Mouse (Mus musculus) A20 (cell line): ENCODE measurements around the gene Inka1.

Experiments
- DNase-seq: peaks from one replicate; pipeline ENCODE4 v3.0.0-alpha.2; 2011; ENCODE audit warnings: low read depth, low spot score

The Inka1 gene

GRCm38 (mm10) chr9:107984052-107984753 lies 1.5 kb downstream of the Inka1 start:
- DNase-seq = no peak

DNA sequence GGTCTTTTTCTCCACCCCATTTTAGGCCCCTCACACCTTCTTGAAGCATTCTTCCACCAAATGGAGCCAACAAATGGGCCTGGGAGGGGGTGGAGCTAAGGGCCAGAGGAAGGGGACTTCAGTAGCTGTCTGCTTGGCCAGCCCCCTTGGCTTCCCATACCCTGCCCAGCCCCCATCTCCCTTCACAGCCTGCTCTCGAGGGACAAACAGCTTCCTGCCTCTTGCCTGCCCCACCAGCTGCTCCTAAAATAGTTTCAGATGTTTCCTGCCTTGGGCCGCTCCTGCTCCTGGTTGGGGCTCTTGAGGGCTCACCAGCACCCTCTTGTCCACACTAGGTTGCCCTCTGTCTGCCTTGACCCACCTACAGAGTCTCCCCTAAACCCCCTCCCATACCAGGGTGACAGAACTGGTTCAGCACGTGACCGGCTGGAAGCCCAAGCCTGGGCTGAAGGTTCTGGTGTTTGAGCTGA lies 2.2 kb downstream of the Inka1 start:
- no peak for DNase-seq

- DNase-seq = no peak
These were observed 2.9 kb downstream of the Inka1 start, which contains the start of gene Gm20661 for GRCm38 (mm10) chr9:107982681-107983346. Gene Gm20661, plus strand, starts transcription at chr9:107983058.

- DNase-seq = no peak
These were observed 3.7 kb downstream of the Inka1 start for GRCm38 (mm10) chr9:107981684-107982605.

GRCm38 (mm10) chr9:107978815-107979214 lies 6.9 kb downstream of the Inka1 start:
- DNase-seq = no peak

DNA sequence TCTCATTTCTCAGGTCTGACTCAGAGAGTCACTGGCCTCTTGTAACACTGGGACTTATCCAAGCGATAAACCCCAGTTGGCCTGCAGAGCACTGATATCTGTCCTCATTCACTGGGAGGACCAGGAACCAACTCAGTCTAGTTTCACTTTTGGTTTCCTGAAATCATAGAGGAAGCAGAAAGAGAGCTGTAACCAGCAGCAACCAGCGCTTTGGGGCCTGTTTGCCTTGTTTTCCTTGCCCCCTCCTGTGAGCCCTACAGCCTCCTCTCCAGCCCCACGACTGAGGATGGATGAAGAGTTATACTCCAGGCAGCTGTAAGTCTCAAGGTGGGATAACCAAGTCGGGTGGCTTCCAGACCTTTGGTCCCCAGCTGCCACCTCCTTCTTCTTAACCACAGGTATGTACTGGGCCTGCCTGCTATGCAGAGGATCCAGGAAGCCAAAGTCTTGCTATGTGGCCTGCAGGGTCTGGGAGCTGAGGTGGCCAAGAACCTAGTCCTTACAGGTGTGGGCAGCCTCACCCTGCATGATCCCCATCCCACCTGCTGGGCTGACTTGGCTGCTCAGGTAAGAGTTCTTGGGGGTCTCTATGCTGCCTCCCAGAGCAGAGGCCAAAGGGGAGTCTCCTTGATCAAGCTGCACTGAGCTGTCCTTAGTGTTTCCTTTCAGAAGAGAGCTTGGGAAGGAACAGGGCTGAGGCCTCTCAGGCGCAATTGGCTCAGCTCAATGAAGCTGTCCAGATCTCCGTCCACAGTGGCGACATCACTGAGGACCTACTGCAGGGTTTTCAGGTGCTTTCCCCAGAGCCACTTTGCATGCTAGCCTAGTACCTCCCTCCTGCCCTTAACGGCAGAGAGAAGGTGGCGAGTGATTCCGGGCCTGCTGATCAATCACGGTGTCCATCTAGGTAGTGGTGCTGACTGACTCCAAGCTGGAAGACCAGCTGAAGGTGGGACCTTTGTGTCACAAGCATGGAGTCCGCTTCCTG lies 10.0 kb downstream of the Inka1 start, which contains the start of gene Uba7:
Gene Uba7 (plus strand): TSS at position 107 of the 988 bp plus-strand sequence.
- DNase-seq = peak; percentile 86

DNA sequence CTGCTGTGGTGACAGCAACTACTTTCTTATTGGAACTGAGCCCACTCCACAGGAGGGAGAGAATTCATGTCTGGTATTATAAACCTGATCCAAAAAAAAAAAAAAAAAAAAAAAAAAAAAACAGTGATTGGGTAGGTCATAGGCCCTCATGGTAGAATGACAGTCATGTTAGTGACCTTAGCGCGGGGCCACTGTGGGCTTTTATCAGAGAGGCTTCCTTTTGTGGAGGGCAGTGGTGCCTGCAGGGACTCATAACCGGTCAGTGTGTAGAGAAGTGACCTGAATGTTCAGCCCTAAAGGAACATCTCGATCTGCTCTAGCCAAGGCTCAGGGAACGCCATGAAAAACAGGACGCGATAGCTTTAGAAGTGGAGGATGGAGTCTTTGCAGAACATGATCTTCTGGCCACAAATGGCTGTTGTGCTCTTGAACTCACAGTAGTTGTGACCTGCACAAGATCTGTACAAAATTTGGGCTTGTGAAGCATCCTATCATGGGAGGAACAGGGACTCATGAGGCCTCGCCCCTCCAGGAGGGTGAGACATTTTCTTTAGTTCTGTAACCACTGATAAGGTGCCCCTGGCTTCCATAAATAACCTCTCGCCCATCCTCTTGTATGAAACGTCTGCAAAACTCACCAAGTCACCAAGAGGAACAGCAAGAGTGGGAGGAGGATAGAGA lies 11.0 kb downstream of the Inka1 start:
- no peak for DNase-seq

DNA sequence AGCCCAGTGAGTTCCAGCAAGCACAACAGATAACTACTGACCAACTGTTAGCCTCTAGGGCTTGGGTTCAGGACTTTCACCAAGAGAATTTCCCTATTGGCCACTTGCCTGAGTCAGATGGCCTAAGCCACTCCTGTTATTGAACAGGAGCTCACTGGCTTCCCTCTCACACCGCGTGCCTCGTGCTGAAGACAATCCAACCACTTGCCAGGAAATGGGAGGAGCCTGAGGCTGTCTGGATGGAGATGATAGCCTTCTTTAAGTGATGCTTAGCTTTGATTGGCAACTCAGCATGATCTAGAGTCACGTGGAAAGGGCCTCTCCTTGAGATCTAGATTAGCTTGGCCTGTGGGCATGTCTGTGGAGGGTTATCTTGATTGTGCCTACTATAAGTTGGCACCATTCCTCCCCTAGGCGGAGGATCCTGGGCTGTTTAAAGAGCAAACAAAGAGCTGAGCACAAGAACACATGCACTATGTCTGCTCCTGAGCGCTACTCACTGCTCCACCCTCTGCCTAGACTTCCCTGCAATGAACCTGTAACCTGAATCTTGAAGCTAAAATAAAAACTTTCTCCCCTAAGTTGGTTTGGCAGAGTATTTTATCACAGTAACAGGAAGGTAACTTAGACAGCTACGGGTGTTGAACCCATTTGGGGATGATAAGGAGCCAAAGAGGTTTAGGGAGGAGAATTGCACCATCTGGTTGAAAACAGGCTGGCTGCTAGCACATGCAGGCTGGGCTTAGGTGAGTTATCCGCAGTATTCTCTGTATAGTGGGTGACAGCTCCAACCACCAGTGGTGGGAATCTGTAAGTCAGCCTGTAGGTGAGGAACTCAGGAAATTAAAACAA lies 13.8 kb downstream of the Inka1 start:
- no peak for DNase-seq

DNA sequence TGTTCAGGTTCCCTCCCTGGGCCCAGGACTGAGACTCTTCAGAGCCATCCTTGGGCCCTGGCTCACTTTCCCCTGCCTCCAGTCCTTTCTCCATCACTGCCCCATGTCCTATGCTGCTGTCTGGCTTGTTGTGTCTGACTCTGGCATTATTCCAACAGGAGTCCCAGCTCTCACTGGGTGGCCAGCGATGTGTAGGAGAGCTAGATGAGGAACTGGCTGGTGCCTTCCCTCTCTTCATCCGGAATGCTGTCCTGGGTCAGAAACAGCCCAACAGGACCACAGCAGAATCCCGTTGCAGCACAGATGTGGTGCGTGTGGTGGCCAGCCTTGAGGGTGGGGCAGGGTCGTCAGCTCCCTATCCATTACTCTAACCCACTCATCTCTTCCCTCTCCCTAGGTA lies 15.4 kb downstream of the Inka1 start:
- no peak for DNase-seq

GRCm38 (mm10) chr9:107968531-107968930 lies 17.1 kb downstream of the Inka1 start:
- no peak for DNase-seq

GRCm38 (mm10) chr9:107967437-107967836 lies 18.2 kb downstream of the Inka1 start:
- DNase-seq = no peak

DNA sequence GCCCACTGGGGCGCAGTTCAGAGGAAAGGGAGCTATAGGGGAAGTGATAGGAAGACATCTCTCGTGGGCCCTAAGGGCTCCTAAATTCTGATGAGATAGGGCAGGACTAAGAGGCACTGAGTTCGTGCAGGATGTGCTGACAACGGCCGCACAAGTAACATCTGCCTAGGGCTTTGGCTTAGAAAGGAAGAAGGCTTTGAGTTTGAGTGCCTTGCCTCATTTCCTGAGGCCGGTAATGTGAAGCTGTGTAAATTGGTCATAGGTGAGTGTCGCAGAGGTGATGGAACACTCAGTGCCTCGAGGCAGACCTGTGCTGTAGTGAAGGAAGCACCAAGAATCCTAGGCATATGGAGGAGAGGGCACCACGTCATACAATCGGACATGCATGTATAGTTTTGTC lies 19.0 kb downstream of the Inka1 start:
- DNase-seq = no peak

DNA sequence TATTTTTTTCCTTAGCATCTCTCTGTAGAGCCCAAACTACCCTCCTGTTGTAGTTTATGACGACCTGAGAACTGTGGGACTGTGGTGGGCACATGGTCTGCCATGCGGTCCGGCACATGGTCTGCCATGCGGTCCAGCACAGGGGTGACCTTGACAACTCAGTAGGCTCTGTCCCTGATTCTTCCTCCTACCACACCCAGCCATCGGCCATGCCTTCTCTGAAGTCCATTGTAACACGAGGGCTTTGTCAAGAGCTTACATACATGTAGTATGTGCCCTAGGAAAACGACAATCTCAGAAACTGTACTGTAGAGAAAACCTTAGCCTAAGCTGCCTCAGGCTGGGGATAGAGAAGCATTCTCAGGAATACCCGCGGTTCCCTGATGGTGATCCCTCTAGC lies 21.0 kb downstream of the Inka1 start:
- no peak for DNase-seq

- peak; percentile 74 for DNase-seq
These were observed 22.0 kb downstream of the Inka1 start for GRCm38 (mm10) chr9:107963700-107964099.

DNA sequence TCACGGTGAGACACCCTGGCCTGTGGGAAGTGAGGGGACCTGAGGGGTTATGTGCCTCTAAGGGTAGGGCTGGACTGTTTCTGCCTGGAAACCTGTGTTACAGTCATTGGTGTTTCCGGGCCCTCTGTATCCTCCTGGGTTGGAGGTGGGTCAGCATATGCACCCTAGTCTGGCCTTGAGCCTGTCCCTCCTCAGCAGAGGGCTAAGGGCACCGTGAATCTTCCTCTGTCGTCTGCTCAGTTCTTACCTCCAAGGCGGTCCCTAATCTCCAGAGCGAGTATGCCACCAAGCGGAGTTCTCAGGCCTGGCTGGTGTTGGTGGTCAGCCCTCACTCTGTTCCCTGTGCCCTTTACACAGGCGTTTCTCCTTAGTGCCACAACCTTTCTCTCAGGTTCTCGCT lies 22.8 kb downstream of the Inka1 start:
- no peak for DNase-seq

DNA sequence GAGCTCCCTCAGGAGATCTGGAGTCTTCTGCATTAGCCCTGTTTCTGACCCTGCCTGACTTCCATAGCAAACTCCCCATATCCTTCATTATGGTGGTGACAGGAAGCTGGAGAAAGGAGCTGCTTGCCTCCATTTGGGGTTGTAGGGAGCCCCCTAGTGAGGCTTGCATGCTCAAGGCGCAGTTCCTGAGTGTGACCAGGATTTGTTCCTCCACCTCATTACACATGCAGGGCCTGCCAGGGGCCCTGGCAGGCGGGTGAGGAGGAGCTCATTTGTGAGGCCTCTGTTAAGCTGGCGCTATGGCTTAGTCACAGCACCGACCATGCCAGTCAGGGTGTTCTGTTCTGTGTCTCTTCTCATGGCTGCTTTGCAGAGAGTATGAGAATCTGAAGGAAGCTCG lies 23.8 kb downstream of the Inka1 start:
- no peak for DNase-seq

DNA sequence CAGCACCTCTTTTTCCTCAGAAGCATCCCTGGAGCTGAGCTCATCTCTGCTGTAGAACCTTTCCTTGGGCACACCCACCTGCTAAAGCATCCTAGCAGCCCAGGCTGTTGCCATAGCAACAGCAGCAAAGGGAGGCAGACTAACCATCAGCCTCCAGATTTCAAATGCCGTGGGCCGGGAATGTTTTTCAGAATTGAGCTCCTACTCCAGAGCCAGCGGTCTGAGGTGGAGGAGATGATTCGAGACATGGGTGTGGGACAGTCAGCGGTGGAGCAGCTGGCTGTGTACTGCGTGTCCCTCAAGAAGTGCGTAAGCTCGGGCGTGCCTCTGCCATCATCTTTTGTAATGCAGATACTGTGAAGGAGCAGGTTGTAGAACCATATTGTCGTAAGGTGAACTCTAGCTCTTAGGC lies 24.3 kb downstream of the Inka1 start:
- DNase-seq = no peak

DNA sequence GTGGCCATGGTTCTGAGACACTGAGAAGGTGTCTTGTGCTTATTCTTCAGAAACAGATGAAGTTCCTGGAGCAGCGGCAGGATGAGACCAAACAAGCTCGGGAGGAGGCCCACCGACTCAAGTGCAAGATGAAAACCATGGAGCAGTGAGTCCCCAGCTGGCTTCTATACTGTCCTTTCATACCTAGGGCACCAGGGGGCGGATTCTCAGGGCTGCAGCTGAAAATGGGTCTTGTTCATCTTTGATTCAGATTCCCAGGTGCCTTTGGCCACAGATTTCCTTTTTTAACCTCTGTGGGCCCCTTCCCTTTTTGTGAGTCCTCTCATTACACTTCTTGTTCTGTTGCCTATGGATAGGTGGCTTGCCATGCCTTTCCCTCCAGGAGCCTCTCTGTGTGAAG lies 24.8 kb downstream of the Inka1 start:
- DNase-seq = peak; percentile 36

DNA sequence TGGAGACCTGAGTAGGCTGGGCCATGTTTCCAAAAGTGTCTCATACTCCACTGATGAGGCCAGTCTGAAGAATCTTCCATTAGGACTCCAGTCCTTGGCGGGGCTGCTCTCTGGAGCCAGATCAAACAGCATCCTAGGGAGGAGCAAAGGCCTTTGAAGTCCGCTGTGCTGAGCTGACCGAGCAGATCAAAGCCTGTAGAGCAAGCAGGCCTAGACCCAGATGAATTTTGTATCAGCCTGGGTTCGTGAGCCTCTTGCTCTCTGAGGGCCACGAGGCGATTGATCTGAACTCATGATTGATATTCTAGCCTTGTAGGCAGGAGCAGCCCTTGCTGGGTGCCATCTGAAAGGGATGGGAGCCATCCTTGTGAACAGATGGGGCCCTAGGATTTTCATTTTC lies 25.8 kb downstream of the Inka1 start:
- DNase-seq = no peak
